Mouse (Mus musculus) lung, embryonic 16.5 days (tissue): Measurements from ENCODE around the gene Atp6v0c. TPM values are rescaled to one million over a fixed set of nuclear protein-coding genes. Genes with fewer than 3 reads are reported as not detected.
"Not testable (repeated sequence)": the region's sequence is repeated elsewhere in the genome, so short reads cannot be mapped to it uniquely, and the experiment has no call there.

Source experiments
- ATAC-seq: fragments of 200-750 bp; cut with Nextera tagmentation; 2 replicates; pipeline ENCODE4 v1.8.0; 2017; ENCODE audit warnings: low read depth, mild to moderate bottlenecking, moderate library complexity
- H3K27ac ChIP-seq: fragments of 300-500 bp; sonication (generic); 2 replicates; pipeline ENCODE4 v1.5.1; 2014; ENCODE audit warnings: mild to moderate bottlenecking, control low read depth, low read length
- H3K27me3 ChIP-seq: fragments of 300-500 bp; sonication (generic); 2 replicates; pipeline ENCODE4 v1.6.1; 2014; ENCODE audit warnings: low read depth, low read length, mixed read lengths; ENCODE audit not compliant: control insufficient read depth, insufficient read depth
- H3K36me3 ChIP-seq: fragments of 300-500 bp; sonication (generic); 2 replicates; pipeline ENCODE4 v1.6.1; 2014; ENCODE audit warnings: low read length; ENCODE audit not compliant: control insufficient read depth, insufficient read depth
- H3K4me1 ChIP-seq: fragments of 300-500 bp; sonication (generic); replicated peaks from 2 replicates; pipeline ENCODE4 v1.6.1; 2014; ENCODE audit warnings: low read length, mixed read lengths; ENCODE audit not compliant: control insufficient read depth, insufficient read depth
- H3K4me2 ChIP-seq: fragments of 300-500 bp; sonication (generic); 2 replicates; pipeline ENCODE4 v1.6.1; 2014; ENCODE audit warnings: low read depth, low read length, control low read depth
- H3K4me3 ChIP-seq: fragments of 300-500 bp; sonication (generic); 2 replicates; pipeline ENCODE4 v1.5.1; 2014; ENCODE audit warnings: mild to moderate bottlenecking, low read length, control low read depth
- H3K9ac ChIP-seq: fragments of 300-500 bp; sonication (generic); 2 replicates; pipeline ENCODE4 v1.6.1; 2014; ENCODE audit warnings: low read length, control low read depth
- H3K9me3 ChIP-seq: fragments of 300-500 bp; sonication (generic); 2 replicates; pipeline ENCODE4 v1.6.1; 2016; ENCODE audit warnings: low read length; ENCODE audit not compliant: control insufficient read depth
- WGBS: fragments of 180-500 bp; shearing (Covaris S2); extraction: QIAGEN DNeasy Blood & Tissue Kit; methylation state at CpG from one replicate; pipeline ENCODE4 v1.1.7; 2014; 5-methylcytosine and 5-hydroxymethylcytosine counted together
- polyA plus RNA-seq: library from polyadenylated mRNA; unstranded; fragments of >200 nt; fragmentation: Nextera tagmentation; extraction: Ambion mirVana; gene quantifications from 2 replicates; pipeline ENCODE4 v1.2.1, GENCODE M21; 2015

Gene Atp6v0c
- polyA plus RNA-seq, 1 experiment from 2014 or later: 462 TPM

DNA sequence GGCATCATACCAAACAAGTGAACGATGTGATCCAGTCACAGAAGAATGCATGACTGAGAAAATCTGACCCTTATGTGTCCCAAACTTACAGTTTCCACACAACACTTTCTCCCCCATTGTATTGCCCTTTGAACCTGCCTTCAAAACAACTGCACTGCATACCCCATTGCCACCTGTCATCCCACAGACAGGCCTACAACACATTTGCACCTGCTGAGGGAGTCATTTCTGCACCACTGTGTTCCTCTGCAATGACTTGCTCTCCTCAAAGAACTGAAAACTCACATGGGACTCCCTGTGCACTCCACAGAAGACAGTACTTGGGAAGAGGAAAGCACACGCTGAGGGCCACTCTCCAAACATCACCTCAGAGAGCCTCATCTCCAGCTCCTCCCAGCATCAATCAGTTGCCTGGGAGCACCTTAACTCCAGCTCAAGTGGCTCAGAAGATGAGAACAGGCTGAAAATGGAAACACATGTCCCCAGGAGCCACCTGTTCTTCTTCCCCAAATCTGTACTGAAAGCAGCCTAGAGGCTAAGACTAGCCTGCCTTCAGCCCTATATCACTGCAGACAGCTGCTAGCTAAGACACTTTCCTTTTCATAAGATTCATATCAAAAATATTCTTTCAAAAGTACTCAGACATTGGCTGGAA is 32.1 kb downstream of the Atp6v0c start:
- Histone ChIP-seq H3K4me2 (no peak overlapping the region), H3K36me3 (no peaks in the 10 kb centered on the region), H3K4me3 (no peak overlapping the region), H3K4me1 (peaks cover 20% of the 10 kb centered on the region), H3K27ac (no peak overlapping the region), H3K9me3 (no peaks in the 10 kb centered on the region), H3K9ac (no peak overlapping the region), H3K27me3 (no peaks in the 10 kb centered on the region)
- no peak for ATAC-seq
- 54% methylated on average over 2 of the region's 2 CpGs for WGBS

DNA sequence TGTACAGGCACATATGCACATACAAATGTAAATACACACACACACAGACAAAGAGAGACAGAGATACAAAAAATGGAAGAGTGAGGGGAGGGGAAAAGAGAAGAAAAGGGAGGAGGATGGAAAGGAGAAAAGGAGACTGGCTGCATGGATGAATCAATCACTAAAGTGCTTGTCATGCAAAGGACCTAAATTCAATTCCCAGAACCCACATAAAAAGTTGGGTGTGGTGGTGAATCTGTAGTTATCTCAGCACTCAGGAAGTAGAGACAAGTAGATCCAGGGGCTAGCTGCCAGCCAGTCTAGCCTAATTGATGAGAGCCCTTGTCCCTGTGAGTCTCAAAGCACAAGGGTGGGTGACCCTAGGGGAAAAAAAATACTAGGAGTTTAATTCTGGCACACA is 35.4 kb downstream of the Atp6v0c start:
- H3K4me1 ChIP-seq: peaks cover 6% of the 10 kb centered on the region; the same call in 1 of the 2 replicates
- no peaks in the 10 kb centered on the region for H3K27me3 ChIP-seq
- no peak overlapping the region for H3K4me3 ChIP-seq
- no peak for ATAC-seq
- no peak overlapping the region for H3K9ac ChIP-seq
- H3K4me2 ChIP-seq: no peak overlapping the region
- H3K36me3 ChIP-seq: no peaks in the 10 kb centered on the region
- H3K9me3 ChIP-seq: no peaks in the 10 kb centered on the region
- no peak overlapping the region for H3K27ac ChIP-seq

DNA sequence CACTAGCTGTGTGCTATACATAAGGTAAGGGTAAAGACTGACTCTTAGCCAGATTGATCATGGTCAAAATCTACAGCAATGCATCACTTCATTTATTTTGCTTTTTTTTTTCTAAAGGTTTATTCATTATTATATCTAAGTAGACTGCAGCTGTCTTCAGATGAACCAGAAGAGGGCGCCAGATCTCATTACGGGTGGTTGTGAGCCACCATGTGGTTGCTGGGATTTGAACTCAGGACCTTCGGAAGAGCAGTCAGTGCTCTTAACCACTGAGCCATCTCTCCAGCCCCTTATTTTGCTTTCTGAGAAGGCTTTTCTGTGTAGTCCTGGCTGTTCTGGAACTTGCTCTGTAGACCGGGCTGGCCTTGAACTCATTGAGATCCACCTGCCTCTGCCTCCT is 36.6 kb downstream of the Atp6v0c start:
- not testable (repeated sequence) for H3K4me1 ChIP-seq, H3K9ac ChIP-seq, H3K4me3 ChIP-seq, ATAC-seq, H3K4me2 ChIP-seq, H3K27me3 ChIP-seq, H3K36me3 ChIP-seq, H3K9me3 ChIP-seq, H3K27ac ChIP-seq
- 94% methylated on average over 4 of the region's 4 CpGs for WGBS

DNA sequence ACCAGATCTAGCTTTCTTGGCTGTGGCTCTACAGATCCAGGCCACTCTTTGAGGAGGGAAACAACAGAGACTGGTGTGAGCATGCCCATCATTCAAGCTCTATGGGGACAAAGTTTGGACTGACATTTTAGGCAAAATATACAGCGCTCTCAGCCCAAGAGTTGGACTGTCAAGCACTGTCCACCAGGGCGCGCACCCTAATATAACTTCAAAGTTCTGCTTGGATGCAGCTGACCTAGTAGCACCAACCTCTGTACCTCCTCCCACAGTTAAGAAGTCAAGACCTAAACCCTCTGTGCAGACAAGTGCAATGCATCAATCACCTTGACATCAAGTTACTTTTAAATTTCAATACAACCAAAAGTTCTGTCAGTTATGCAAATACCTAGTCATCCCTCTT is 37.9 kb downstream of the Atp6v0c start:
- Histone ChIP-seq H3K27ac (no peak overlapping the region), H3K9ac (no peak overlapping the region), H3K4me2 (no peak overlapping the region), H3K4me3 (no peak overlapping the region), H3K27me3 (no peaks in the 10 kb centered on the region), H3K9me3 (no peaks in the 10 kb centered on the region), H3K36me3 (no peaks in the 10 kb centered on the region), H3K4me1 (peaks cover 3% of the 10 kb centered on the region; the same call in 1 of the 2 replicates)
- no peak for ATAC-seq
- WGBS: 89% methylated on average over 3 of the region's 3 CpGs

DNA sequence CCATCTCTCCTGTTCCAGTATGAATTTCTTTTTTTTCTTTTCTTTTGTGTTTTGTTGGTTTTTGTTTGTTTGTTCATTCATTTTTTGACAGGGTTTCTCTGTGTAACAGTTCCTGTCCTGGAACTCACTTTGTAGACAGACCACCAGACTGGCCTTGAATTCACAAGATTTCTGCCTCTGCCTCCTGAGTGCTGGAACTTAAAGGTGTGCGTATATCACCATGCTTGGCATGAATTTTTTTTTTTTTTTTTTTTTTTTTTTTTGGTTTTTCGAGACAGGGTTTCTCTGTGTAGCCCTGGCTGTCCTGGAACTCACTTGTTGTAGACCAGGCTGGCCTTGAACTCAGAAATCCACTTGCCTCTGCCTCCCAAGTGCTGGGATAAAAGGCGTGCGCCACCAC is 40.3 kb downstream of the Atp6v0c start:
- H3K9me3 ChIP-seq, H3K9ac ChIP-seq, H3K4me1 ChIP-seq, H3K27me3 ChIP-seq, H3K36me3 ChIP-seq, H3K4me3 ChIP-seq, H3K27ac ChIP-seq, H3K4me2 ChIP-seq, ATAC-seq: not testable (repeated sequence)
- WGBS: 83% methylated on average over 4 of the region's 4 CpGs

DNA sequence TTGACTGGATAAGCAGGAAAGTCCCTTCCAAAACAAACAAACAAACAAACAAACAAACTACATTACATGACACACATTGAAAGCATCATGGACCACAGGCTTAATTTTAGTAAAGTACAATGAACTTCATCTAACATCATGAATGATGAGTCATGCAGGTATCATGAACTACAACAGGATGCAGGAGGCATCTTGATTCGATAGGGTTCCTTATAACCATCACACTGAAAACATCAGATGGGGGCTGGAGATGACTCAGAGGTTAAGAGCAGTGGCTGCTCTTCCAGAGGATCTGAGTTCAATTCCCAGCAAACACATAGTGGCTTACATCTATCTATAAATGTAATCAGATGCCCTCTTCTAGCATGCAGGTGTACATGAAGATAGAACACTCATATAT is 41.9 kb downstream of the Atp6v0c start:
- 89% methylated on average over 1 of the region's 1 CpGs for WGBS
- no peaks in the 10 kb centered on the region for H3K27me3 ChIP-seq
- no peak for ATAC-seq

DNA sequence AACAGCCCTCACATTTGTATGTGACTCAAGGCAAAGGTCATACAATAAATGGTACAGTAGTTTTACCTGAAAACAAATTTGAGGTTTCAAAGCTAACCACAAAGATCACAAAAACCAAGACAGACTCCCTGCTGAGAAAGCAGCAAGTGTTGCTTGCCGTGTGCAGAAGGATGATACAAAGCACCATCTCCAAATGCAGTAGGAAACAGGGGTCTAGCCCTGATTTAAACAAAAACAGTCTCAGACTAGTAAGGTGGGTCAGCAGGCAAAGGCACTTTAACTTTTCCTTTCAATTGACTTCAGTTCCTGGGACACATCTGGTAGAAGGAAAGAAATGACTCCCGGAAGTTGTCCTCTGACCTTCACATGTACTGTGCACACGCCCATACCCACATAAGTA is 42.7 kb downstream of the Atp6v0c start:
- H3K4me2 ChIP-seq: no peak overlapping the region
- H3K9me3 ChIP-seq: no peaks in the 10 kb centered on the region
- peaks cover 3% of the 10 kb centered on the region; the same call in 1 of the 2 replicates for H3K4me1 ChIP-seq
- H3K36me3 ChIP-seq: no peaks in the 10 kb centered on the region
- H3K4me3 ChIP-seq: no peak overlapping the region
- H3K9ac ChIP-seq: no peak overlapping the region
- no peak overlapping the region for H3K27ac ChIP-seq
- H3K27me3 ChIP-seq: no peaks in the 10 kb centered on the region
- no peak for ATAC-seq
- WGBS: 70% methylated on average over 3 of the region's 3 CpGs

More for the DNA sequence above, 41.9 kb downstream of the Atp6v0c start:
- H3K9ac ChIP-seq: no peak overlapping the region
- no peak overlapping the region for H3K4me3 ChIP-seq
- H3K9me3 ChIP-seq: no peaks in the 10 kb centered on the region
- no peaks in the 10 kb centered on the region for H3K36me3 ChIP-seq
- H3K4me1 ChIP-seq: peaks cover 3% of the 10 kb centered on the region; the same call in 1 of the 2 replicates
- H3K4me2 ChIP-seq: no peak overlapping the region
- no peak overlapping the region for H3K27ac ChIP-seq

DNA sequence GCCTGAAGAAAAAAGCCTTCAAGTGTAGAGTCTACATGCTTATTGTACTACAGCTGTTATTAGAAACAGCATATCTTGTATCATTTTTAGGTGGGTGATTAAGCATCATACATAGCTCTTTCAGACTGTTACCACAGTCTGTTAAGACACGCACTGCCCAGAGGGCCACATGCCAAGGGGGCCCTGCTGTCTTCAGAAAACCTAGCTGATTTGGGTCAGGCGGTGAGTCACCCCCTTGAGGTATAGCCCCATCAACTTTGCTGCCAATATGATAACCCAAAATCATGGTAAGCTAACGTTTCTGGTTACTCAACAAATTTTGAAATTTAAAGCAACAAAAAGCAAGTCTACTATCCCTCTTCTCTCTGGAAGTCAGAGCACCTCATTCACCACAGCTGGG is 50.1 kb downstream of the Atp6v0c start:
- no peak for ATAC-seq
- Histone ChIP-seq H3K9ac (no peak overlapping the region), H3K4me3 (no peak overlapping the region), H3K27ac (no peak overlapping the region), H3K4me2 (no peak overlapping the region), H3K4me1 (peaks cover 5% of the 10 kb centered on the region; the same call in 1 of the 2 replicates), H3K9me3 (no peaks in the 10 kb centered on the region), H3K27me3 (no peaks in the 10 kb centered on the region), H3K36me3 (no peaks in the 10 kb centered on the region)
- 71% methylated on average over 3 of the region's 3 CpGs for WGBS
